Mouse (Mus musculus): ENCODE data around the gene Ubr3. TPM values are rescaled to one million over a fixed set of nuclear protein-coding genes. Genes with fewer than 3 reads are reported as not detected.

Gene Ubr3
- polyA plus RNA-seq, 1 experiment from 2014 or later = 17.1 TPM

GRCm38 (mm10) chr2:70065729-70066300 lies 168.8 kb downstream of the Ubr3 start:
- no peak overlapping the region for H3K27ac ChIP-seq (ENCODE audit: low read depth, low read length)
- ATAC-seq (ENCODE audit: low FRiP score) = no peak
- 58% methylated on average over 7 of the region's 7 CpGs for WGBS
- H3K4me2 ChIP-seq = no peak overlapping the region
- 0 out of 2 replicates have a peak, but pooled peaks cover 2% of the 10 kb centered on the region for H3K4me1 ChIP-seq (ENCODE audit: control insufficient read depth, insufficient read depth, low read length)
- H3K27me3 ChIP-seq (ENCODE audit: control insufficient read depth, insufficient read depth, low read length) = no peaks in the 10 kb centered on the region
- DNase-seq (ENCODE audit: low spot score, missing footprints) = peak; percentile 73
- no peak overlapping the region for H3K9ac ChIP-seq (ENCODE audit: low read length)
- H3K36me3 ChIP-seq (ENCODE audit: control insufficient read depth, insufficient read depth, low read length) = no peaks in the 10 kb centered on the region
- H3K4me3 ChIP-seq (ENCODE audit: low read depth, low read length) = no peak overlapping the region
- no peaks in the 10 kb centered on the region for H3K9me3 ChIP-seq (ENCODE audit: control insufficient read depth, low read length)

GRCm38 (mm10) chr2:70066338-70067022 lies 169.4 kb downstream of the Ubr3 start:
- Histone ChIP-seq H3K9ac (ENCODE audit: low read length) (no peak overlapping the region), H3K4me3 (ENCODE audit: low read depth, low read length) (no peak overlapping the region), H3K36me3 (ENCODE audit: control insufficient read depth, insufficient read depth, low read length) (no peaks in the 10 kb centered on the region), H3K27ac (ENCODE audit: low read depth, low read length) (no peak overlapping the region), H3K4me1 (ENCODE audit: control insufficient read depth, insufficient read depth, low read length) (0 out of 2 replicates have a peak, but pooled peaks cover 2% of the 10 kb centered on the region), H3K27me3 (ENCODE audit: control insufficient read depth, insufficient read depth, low read length) (no peaks in the 10 kb centered on the region), H3K9me3 (ENCODE audit: control insufficient read depth, low read length) (no peaks in the 10 kb centered on the region), H3K4me2 (no peak overlapping the region)
- DNase-seq (ENCODE audit: low spot score, missing footprints) (peak; percentile 56), ATAC-seq (ENCODE audit: low FRiP score) (no peak)
- WGBS = 84% methylated on average over 6 of the region's 6 CpGs

GRCm38 (mm10) chr2:70069861-70070260 lies 172.8 kb downstream of the Ubr3 start:
- ATAC-seq (ENCODE audit: low FRiP score) (no peak), DNase-seq (ENCODE audit: low spot score, missing footprints) (no peak)
- no peaks in the 10 kb centered on the region for H3K9me3 ChIP-seq (ENCODE audit: control insufficient read depth, low read length)
- H3K27me3 ChIP-seq (ENCODE audit: control insufficient read depth, insufficient read depth, low read length) = no peaks in the 10 kb centered on the region
- WGBS = 83% methylated on average over 5 of the region's 5 CpGs
- H3K27ac ChIP-seq (ENCODE audit: low read depth, low read length) = no peak overlapping the region
- no peak overlapping the region for H3K4me3 ChIP-seq (ENCODE audit: low read depth, low read length)
- no peak overlapping the region for H3K9ac ChIP-seq (ENCODE audit: low read length)
- H3K4me2 ChIP-seq = no peak overlapping the region
- no peaks in the 10 kb centered on the region for H3K36me3 ChIP-seq (ENCODE audit: control insufficient read depth, insufficient read depth, low read length)
- H3K4me1 ChIP-seq (ENCODE audit: control insufficient read depth, insufficient read depth, low read length) = 0 out of 2 replicates have a peak, but pooled peaks cover 2% of the 10 kb centered on the region

Other genes with a start within 250 kb of the Ubr3 start
- gene Klhl41, start 227.1 kb upstream of the Ubr3 start, polyA plus RNA-seq (2014; fragmentation: Nextera tagmentation; extraction: Ambion mirVana) = 0.12 and 0.40 TPM in 2 replicates
- 21.0 and 21.8 TPM in 2 replicates for gene Fastkd1, start 183.7 kb upstream of the Ubr3 start, polyA plus RNA-seq (2014; fragmentation: Nextera tagmentation; extraction: Ambion mirVana)
- gene Ppig, start 174.7 kb upstream of the Ubr3 start, polyA plus RNA-seq (2014; fragmentation: Nextera tagmentation; extraction: Ambion mirVana) = 128 and 155 TPM in 2 replicates
- gene Ccdc173, start 107.7 kb upstream of the Ubr3 start, polyA plus RNA-seq (2014; fragmentation: Nextera tagmentation; extraction: Ambion mirVana) = 3.8 and 3.9 TPM in 2 replicates
- gene Phospho2, start 107.6 kb upstream of the Ubr3 start, polyA plus RNA-seq (2014; fragmentation: Nextera tagmentation; extraction: Ambion mirVana) = 44.3 and 49.9 TPM in 2 replicates
- gene Klhl23, start 75.3 kb upstream of the Ubr3 start, polyA plus RNA-seq (2014; fragmentation: Nextera tagmentation; extraction: Ambion mirVana) = 35.0 and 38.2 TPM in 2 replicates
- 440 and 468 TPM in 2 replicates for gene Ssb, start 35.7 kb upstream of the Ubr3 start, polyA plus RNA-seq (2014; fragmentation: Nextera tagmentation; extraction: Ambion mirVana)
- gene Mettl5, start 11.6 kb upstream of the Ubr3 start, polyA plus RNA-seq (2014; fragmentation: Nextera tagmentation; extraction: Ambion mirVana) = 37.6 and 41.4 TPM in 2 replicates
- gene Myo3b, start 141.9 kb downstream of the Ubr3 start, polyA plus RNA-seq (2014; fragmentation: Nextera tagmentation; extraction: Ambion mirVana) = not detected in 2 replicates

Measured in midbrain, embryonic 11.5 days (tissue).